Mouse (Mus musculus) megakaryocyte progenitor cell, adult 5-6 weeks (primary cell): Measurements from ENCODE around the gene Zfp827. TPM values are rescaled to one million over a fixed set of nuclear protein-coding genes. Genes with fewer than 3 reads are reported as not detected.

Experiments
- ATAC-seq: replicated peaks from 2 replicates; pipeline ENCODE4 v1.8.0; 2016; ENCODE audit warnings: mild to moderate bottlenecking, moderate TSS enrichment, inconsistent platforms; ENCODE audit not compliant: poor library complexity
- total RNA-seq, 2 experiments: library from RNA; stranded (forward) in 1 of 2; stranded (reverse) in 1 of 2; fragments of 157-497, 149-512 nt in 1 of 2; fragments of 200-1000 nt in 1 of 2; gene quantifications; 2 replicates each; pipeline versions ENCODE4 v1.2.3 to v1.2.4; 2015 to 2017

Zfp827 gene
- total RNA-seq, 2 experiments from 2014 or later, result 1.7 to 1.8 TPM

- ATAC-seq, result peak; percentile 10; the same call in 1 of the 2 replicates
These were observed 180.7 kb downstream of the Zfp827 start for GRCm38 (mm10) chr8:79208691-79209640.

- peak; percentile 76 for ATAC-seq
These were observed 181.6 kb downstream of the Zfp827 start for GRCm38 (mm10) chr8:79209641-79210358.

GRCm38 (mm10) chr8:79211630-79212029, 183.4 kb downstream of the Zfp827 start:
- no peak for ATAC-seq

GRCm38 (mm10) chr8:79222106-79222751, 194.0 kb downstream of the Zfp827 start:
- no peak for ATAC-seq

- ATAC-seq, result no peak
These were observed 194.5 kb downstream of the Zfp827 start for GRCm38 (mm10) chr8:79222752-79223141.

GRCm38 (mm10) chr8:79224363-79224762, 196.1 kb downstream of the Zfp827 start:
- ATAC-seq, result no peak

- ATAC-seq, result peak; percentile 97
These were observed 197.3 kb downstream of the Zfp827 start for GRCm38 (mm10) chr8:79225586-79225985.

- peak; percentile 44; the same call in 1 of the 2 replicates for ATAC-seq
These were observed 197.8 kb downstream of the Zfp827 start for GRCm38 (mm10) chr8:79226046-79226445.

- ATAC-seq, result no peak
These were observed 199.0 kb downstream of the Zfp827 start for GRCm38 (mm10) chr8:79227194-79227593.

- ATAC-seq, result no peak
These were observed 199.7 kb downstream of the Zfp827 start for GRCm38 (mm10) chr8:79227916-79228315.

- no peak for ATAC-seq
These were observed 201.1 kb downstream of the Zfp827 start for GRCm38 (mm10) chr8:79229266-79229888.

GRCm38 (mm10) chr8:79239320-79239719, 211.1 kb downstream of the Zfp827 start:
- peak; percentile 94 for ATAC-seq

GRCm38 (mm10) chr8:79239996-79240395, 211.8 kb downstream of the Zfp827 start:
- ATAC-seq, result no peak

Other genes with a start within 250 kb of the Zfp827 start
- 208 and 211 TPM in 2 replicates for gene Lsm6, start 207.3 kb upstream of the Zfp827 start, total RNA-seq (2015)
- 214 and 218 TPM in 2 replicates for gene Lsm6, start 207.3 kb upstream of the Zfp827 start, total RNA-seq (2017)
- gene 1700011L22Rik, start 220.1 kb downstream of the Zfp827 start, total RNA-seq (2015), result not detected in 2 replicates
- gene 1700011L22Rik, start 220.1 kb downstream of the Zfp827 start, total RNA-seq (2017), result not detected in 2 replicates